Mouse (Mus musculus) stomach, postnatal 0 days (tissue): ENCODE measurements around the gene Slc4a4. TPM values are rescaled to one million over a fixed set of nuclear protein-coding genes. Genes with fewer than 3 reads are reported as not detected.

ENCODE experiments used
- ATAC-seq: fragments of 200-750 bp; cut with Nextera tagmentation; 2 replicates; pipeline ENCODE4 v1.8.0; 2017; ENCODE audit not compliant: low FRiP score, low TSS enrichment
- DNase-seq: peaks from one replicate; pipeline ENCODE4 v3.0.0-alpha.2; 2016; ENCODE audit warnings: low spot score
- H3K27ac ChIP-seq: fragments of 300-500 bp; sonication (generic); replicated peaks from 2 replicates; pipeline ENCODE4 v1.5.1; 2014; ENCODE audit warnings: mild to moderate bottlenecking, control low read depth
- H3K27me3 ChIP-seq: fragments of 300-500 bp; sonication (generic); 2 replicates; pipeline ENCODE4 v1.6.1; 2014; ENCODE audit warnings: low read length; ENCODE audit not compliant: control insufficient read depth, insufficient read depth
- H3K36me3 ChIP-seq: fragments of 300-500 bp; sonication (generic); 2 replicates; pipeline ENCODE4 v1.6.1; 2014; ENCODE audit warnings: low read length, mixed read lengths; ENCODE audit not compliant: control insufficient read depth, insufficient read depth
- H3K4me1 ChIP-seq: fragments of 300-500 bp; sonication (generic); replicated peaks from 2 replicates; pipeline ENCODE4 v1.6.1; 2014; ENCODE audit warnings: antibody characterized with exemption; ENCODE audit not compliant: control insufficient read depth, insufficient read depth
- H3K4me2 ChIP-seq: fragments of 300-500 bp; sonication (generic); replicated peaks from 2 replicates; pipeline ENCODE4 v1.6.1; 2014; ENCODE audit warnings: low read depth, mild to moderate bottlenecking, control low read depth, moderate library complexity
- H3K4me3 ChIP-seq: fragments of 300-500 bp; sonication (generic); 2 replicates; pipeline ENCODE4 v1.5.1; 2014; ENCODE audit warnings: low read depth, low read length, control low read depth
- H3K9ac ChIP-seq: fragments of 300-500 bp; sonication (generic); 2 replicates; pipeline ENCODE4 v1.6.1; 2014; ENCODE audit warnings: mild to moderate bottlenecking, low read length, control low read depth, mixed read lengths
- H3K9me3 ChIP-seq: fragments of 300-500 bp; sonication (generic); 2 replicates; pipeline ENCODE4 v1.6.1; 2016; ENCODE audit warnings: low read length; ENCODE audit not compliant: control insufficient read depth
- CTCF ChIP-seq: IDR thresholded peaks from 2 replicates; pipeline ENCODE4 v1.5.1; 2016; ENCODE audit warnings: antibody characterized with exemption, low read depth, mild to moderate bottlenecking, moderate library complexity
- EP300 ChIP-seq: optimal IDR thresholded peaks from 2 replicates; pipeline ENCODE3; 2016; ENCODE audit warnings: antibody characterized with exemption
- WGBS: fragments of 180-500 bp; shearing (Covaris S2); extraction: QIAGEN DNeasy Blood & Tissue Kit; methylation state at CpG from one replicate; pipeline ENCODE4 v1.1.7; 2014; 5-methylcytosine and 5-hydroxymethylcytosine counted together
- polyA plus RNA-seq: library from polyadenylated mRNA; unstranded; fragments of >200 nt; fragmentation: Nextera tagmentation; extraction: Ambion mirVana; gene quantifications from 2 replicates; pipeline ENCODE4 v1.2.1, GENCODE M21; 2015

Gene Slc4a4
- polyA plus RNA-seq, 1 experiment from 2014 or later = 6.3 TPM

DNA sequence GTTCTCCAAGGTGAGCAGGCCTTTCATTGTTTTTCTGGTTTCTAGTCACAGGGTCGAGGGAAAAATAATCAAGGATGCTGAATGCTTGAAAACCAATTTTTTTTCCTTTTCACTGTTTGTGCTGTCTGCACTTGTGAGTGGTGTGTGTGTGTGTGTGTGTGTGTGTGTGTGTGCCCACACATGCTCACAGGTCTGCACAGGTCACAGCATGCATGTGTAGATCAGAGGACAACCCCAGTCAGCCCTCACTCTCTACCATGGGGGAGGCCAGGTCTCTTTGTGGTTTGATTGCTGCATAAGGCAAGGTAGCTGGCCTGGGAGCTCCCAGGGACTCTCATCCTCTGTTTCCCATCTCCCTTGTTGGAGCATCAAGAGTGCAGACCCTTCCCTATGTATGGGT is 16.9 kb downstream of the Slc4a4 start:
- no peak for ATAC-seq
- 33% methylated on average over 1 of the region's 1 CpGs for WGBS
- no peaks in the 10 kb centered on the region for H3K9me3 ChIP-seq
- H3K9ac ChIP-seq = no peak overlapping the region
- H3K36me3 ChIP-seq = no peaks in the 10 kb centered on the region
- no peak for TF ChIP-seq EP300
- no peak for TF ChIP-seq CTCF
- DNase-seq = no peak
- H3K4me3 ChIP-seq = no peak overlapping the region
- H3K4me1 ChIP-seq = no peaks in the 10 kb centered on the region
- no peak overlapping the region for H3K4me2 ChIP-seq
- no peaks in the 10 kb centered on the region for H3K27me3 ChIP-seq
- no peak overlapping the region for H3K27ac ChIP-seq

DNA sequence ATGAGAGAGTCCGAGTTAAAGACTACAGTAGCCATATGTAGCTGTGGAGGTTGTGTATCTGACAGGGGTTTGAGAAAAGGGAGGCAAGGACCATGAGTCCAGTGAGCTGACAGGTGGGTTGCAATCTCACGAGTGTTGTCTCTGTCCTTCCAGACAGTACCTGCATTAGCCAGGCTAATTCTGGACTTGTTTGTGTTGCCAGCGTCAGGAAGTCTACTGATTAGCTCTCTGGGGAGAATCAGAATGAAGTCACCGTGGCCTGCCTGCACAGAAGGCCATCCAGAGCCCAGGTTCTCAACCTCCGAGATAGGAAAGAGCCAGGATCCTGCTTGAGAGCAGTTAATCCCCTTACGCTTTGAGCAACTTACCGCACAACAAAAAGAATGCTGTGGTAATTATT is 18.2 kb downstream of the Slc4a4 start:
- no peak overlapping the region for H3K27ac ChIP-seq
- 76% methylated on average over 7 of the region's 7 CpGs for WGBS
- no peak for TF ChIP-seq CTCF
- no peak for TF ChIP-seq EP300
- H3K4me2 ChIP-seq = no peak overlapping the region
- H3K27me3 ChIP-seq = no peaks in the 10 kb centered on the region
- no peaks in the 10 kb centered on the region for H3K9me3 ChIP-seq
- H3K4me3 ChIP-seq = no peak overlapping the region
- no peak for DNase-seq
- no peaks in the 10 kb centered on the region for H3K36me3 ChIP-seq
- no peak for ATAC-seq
- H3K4me1 ChIP-seq = no peaks in the 10 kb centered on the region
- no peak overlapping the region for H3K9ac ChIP-seq

DNA sequence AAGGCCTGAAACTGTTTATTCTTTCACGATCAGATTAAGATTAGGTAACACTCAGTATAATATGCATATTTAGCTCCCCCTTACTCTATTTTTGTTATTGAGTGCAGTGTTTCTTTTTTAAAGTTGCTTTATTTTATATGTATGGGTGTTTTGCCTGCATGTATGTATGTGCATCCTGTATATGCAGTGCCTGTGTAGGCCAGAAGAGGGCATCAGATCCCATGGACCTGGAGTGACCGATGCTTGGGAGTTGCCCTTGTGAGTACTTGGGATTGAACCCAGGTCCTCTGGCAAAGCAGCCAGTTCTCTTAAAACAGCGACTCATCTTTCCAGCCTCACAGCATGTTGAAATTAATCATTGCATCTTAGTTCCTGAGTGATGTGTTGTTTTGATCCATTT is 21.0 kb downstream of the Slc4a4 start:
- whole genome bisulfite sequencing = 88% methylated on average over 3 of the region's 3 CpGs

DNA sequence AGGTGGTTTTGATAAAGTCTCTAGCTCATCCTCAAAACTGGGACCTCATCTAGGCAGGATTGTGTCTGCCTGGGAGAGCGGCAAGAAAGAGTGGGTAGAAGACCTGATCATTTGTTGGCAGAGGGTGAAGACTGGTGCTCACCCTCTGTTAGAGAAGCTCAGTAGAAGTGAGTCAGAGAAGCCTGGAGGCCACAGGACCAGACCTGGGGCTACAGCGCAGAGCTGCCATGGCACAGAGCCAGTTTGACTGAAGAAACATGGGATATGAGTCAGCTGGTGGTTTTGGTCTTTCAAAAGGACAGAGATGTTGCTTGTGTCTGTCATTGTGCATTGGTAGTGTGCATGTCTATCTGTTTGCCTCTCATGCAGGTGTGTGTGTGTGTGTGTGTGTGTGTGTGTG is 26.0 kb downstream of the Slc4a4 start:
- H3K9ac ChIP-seq = no peak overlapping the region
- DNase-seq (peak; percentile 45), ATAC-seq (peak; percentile 73)
- H3K4me1 ChIP-seq = no peaks in the 10 kb centered on the region
- H3K27ac ChIP-seq = no peak overlapping the region
- TF ChIP-seq CTCF = no peak
- TF ChIP-seq EP300 = no peak
- no peak overlapping the region for H3K4me3 ChIP-seq
- no peaks in the 10 kb centered on the region for H3K9me3 ChIP-seq
- H3K27me3 ChIP-seq = no peaks in the 10 kb centered on the region
- WGBS = 53% methylated on average over 2 of the region's 2 CpGs
- no peak overlapping the region for H3K4me2 ChIP-seq
- no peaks in the 10 kb centered on the region for H3K36me3 ChIP-seq

More for the DNA sequence above, 21.0 kb downstream of the Slc4a4 start:
- no peaks in the 10 kb centered on the region for H3K9me3 ChIP-seq
- H3K27me3 ChIP-seq = no peaks in the 10 kb centered on the region
- no peak overlapping the region for H3K4me2 ChIP-seq
- H3K4me3 ChIP-seq = no peak overlapping the region
- DNase-seq (no peak), ATAC-seq (no peak)
- H3K4me1 ChIP-seq = no peaks in the 10 kb centered on the region
- no peak overlapping the region for H3K9ac ChIP-seq
- H3K36me3 ChIP-seq = no peaks in the 10 kb centered on the region
- TF ChIP-seq EP300 (no peak), CTCF (peak; percentile 46)
- H3K27ac ChIP-seq = no peak overlapping the region

DNA sequence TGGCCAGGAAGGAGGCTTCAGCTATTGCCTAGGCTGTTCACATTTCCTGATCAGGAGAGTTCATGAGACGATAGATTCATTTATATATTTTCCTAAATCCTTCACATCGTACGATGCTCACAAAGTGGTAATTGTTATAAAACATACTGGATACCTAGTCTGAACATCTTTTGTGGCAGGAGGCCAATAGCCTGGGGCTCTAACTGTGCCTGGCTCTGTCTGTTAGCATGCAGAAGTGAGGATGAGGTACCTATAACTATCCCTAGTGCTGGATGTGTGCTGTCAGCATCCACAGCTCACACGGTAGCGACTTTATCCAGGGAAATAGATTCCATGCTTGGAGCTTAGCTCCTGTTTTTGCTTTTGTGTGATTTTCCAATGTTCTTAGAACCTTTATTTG is 28.5 kb downstream of the Slc4a4 start:
- no peak for TF ChIP-seq EP300
- no peak for TF ChIP-seq CTCF
- no peak overlapping the region for H3K9ac ChIP-seq
- no peak overlapping the region for H3K4me2 ChIP-seq
- H3K4me1 ChIP-seq = no peaks in the 10 kb centered on the region
- H3K9me3 ChIP-seq = no peaks in the 10 kb centered on the region
- ATAC-seq (no peak), DNase-seq (no peak)
- no peak overlapping the region for H3K27ac ChIP-seq
- H3K27me3 ChIP-seq = no peaks in the 10 kb centered on the region
- no peak overlapping the region for H3K4me3 ChIP-seq
- WGBS = 96% methylated on average over 5 of the region's 5 CpGs
- no peaks in the 10 kb centered on the region for H3K36me3 ChIP-seq

DNA sequence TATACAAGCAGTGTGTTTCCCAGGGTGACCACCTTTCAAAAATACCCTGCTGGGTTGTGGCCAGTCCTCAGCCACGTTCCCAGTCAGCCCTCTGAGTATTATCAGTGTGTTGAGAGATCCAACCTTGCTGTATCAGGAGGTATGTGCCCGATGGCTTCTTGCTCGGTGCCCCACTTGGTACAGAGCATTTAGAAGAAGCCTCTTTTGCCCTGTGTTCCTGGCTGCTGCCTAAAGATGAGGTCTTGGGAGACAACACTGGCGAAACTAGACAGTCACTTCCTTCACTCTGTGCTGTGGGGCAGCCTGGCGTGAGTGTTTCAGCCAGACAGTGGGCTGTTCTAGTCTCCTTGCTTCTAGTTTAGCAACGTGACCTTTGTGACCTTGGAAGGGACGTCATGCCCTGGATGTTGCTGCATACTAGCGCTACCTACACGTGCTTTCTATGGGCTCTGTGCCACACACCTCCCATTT is 29.9 kb downstream of the Slc4a4 start:
- 62% methylated on average over 9 of the region's 9 CpGs for WGBS
- no peaks in the 10 kb centered on the region for H3K27me3 ChIP-seq
- TF ChIP-seq EP300 (no peak), CTCF (no peak)
- H3K4me3 ChIP-seq = no peak overlapping the region
- peak; percentile 38 for DNase-seq
- H3K4me2 ChIP-seq = no peak overlapping the region
- no peak overlapping the region for H3K9ac ChIP-seq
- no peaks in the 10 kb centered on the region for H3K4me1 ChIP-seq
- H3K27ac ChIP-seq = no peak overlapping the region
- no peaks in the 10 kb centered on the region for H3K36me3 ChIP-seq
- no peaks in the 10 kb centered on the region for H3K9me3 ChIP-seq
- ATAC-seq = peak; percentile 34; the same call in 1 of the 2 replicates
